Mouse (Mus musculus) kidney, adult 2 months (tissue): Measurements from ENCODE around the gene Odf3l1.

Experiments used
- CTCF ChIP-seq: fragments of 200-500 bp; conservative IDR thresholded peaks from 2 replicates; pipeline ENCODE4 v1.5.1; 2011; ENCODE audit warnings: low read depth, mild to moderate bottlenecking, control low read depth, low read length, moderate library complexity, mixed read lengths; ENCODE audit not compliant: insufficient read depth, insufficient read length
- POLR2A ChIP-seq: fragments of 200-500 bp; IDR thresholded peaks from one replicate; pipeline ENCODE4 v1.6.1; 2011; ENCODE audit warnings: low read depth, low read length, control low read depth

DNA sequence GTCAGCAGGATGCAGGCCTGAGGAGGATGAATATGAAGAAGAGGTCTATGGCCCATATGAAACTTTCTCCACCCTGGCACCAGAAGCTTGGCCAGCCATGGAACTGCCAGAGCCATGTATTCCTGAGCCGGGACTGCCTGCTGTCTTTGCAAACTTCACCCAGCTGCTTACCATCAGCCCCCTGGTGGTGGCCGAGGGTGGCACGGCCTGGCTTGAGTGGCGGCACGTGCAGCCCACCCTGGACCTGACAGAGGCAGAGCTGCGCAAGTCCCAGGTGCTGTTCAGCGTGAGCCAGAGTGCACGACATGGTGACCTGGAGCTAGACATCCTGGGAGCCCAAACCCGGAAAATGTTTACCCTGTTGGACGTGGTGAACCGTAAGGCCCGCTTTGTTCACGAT is 21.6 kb upstream of the Odf3l1 start:
- TF ChIP-seq POLR2A = no peak
- no peak; the same call in 1 of the 2 replicates for TF ChIP-seq CTCF
